Mouse (Mus musculus): ENCODE results near the gene Esyt1.

The Esyt1 gene

DNA sequence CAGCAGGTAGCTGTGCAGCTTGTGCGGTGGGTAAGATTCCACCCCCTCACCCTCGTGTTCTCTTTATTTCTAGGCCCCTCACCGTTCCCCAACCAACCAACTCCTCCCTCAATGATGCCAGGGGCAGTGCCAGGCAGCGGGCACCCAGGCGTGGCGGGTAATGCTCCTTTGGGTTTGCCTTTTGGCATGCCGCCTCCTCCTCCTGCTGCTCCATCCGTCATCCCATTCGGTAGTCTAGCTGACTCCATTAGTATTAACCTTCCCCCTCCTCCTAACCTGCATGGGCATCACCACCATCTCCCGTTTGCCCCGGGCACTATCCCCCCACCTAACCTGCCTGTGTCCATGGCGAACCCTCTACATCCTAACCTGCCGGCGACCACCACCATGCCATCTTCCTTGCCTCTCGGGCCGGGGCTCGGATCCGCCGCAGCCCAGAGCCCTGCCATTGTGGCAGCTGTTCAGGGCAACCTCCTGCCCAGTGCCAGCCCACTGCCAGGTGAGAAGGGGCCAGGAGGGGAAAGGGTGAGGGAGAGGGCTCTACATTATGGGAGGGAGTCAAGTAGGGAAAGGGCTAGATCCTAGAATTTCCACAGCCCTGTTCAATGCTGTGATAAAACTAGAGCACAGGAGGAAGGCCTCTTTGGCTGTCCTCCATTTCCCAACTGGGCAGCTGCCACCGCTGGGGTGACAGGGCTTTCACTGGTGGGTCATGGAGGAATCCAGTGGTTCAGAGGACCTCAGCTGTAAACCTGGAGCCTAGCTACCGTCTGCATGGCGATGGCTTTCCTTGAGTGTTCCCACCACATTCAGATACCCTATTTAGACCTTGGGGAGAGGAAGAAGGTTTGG lies 37.6 kb downstream of the Esyt1 start:
- no peak for DNase-seq (ENCODE audit: low spot score in 2 of 2)

DNA sequence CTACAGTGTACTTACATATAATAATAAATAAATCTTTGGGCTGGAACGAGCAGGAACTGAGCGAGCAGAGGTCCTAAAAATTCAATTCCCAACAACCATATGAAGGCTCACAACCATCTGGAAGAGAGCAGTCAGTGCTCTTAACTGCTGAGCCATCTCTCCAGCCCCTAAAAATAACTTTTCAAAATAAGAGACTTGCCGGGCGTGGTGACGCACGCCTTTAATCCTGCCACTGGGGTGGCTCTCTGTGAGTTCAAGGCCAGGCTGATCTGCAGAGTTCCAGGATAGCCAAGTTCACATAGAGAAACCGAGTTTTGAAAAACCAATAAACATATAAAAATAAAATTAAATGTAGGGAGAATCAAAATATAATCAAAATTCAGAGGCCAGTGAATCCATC lies 39.3 kb downstream of the Esyt1 start:
- no peak for DNase-seq (ENCODE audit: low spot score in 2 of 2)

DNA sequence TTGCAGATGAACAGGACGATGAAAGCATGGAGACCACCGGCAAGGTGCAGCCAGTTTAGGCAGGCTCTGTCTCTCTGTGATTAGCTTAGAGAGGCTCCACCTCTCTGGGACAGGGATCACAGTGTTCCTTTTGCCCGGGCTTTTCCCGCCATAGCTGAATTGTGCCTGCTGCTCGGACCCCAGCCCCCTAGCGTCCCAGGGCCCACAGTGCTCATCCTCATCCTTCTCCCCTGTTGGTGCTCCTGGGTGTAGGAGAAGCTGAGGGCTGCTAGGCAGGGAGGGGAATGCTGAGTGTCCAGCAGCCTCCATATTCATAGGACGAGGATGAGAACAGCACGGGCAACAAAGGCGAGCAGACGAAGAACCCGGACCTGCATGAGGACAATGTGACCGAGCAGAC lies 51.3 kb downstream of the Esyt1 start:
- DNase-seq (ENCODE audit: low spot score in 2 of 2) = no peak

DNA sequence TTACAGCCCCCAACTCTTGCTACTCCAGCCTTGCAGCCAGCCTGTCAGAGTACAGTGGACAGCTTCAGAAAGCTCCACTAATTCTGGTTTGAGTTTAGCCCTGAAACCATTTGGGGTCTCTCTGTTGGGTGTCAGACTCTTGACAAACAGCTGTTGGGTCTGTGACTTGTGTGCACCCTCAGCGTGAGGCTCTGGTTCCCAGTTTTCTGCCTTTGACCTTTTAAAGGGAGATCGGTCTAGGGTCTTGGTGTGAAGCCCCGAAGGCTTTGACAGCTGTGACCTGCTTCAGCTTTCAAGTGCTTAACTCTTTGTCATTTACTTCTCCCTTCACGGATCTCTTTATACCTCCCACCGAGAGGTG lies 65.4 kb downstream of the Esyt1 start:
- DNase-seq (ENCODE audit: low spot score in 2 of 2) = no peak

Data from spleen, postnatal 10 days (tissue).